Mouse (Mus musculus): Measurements from ENCODE around the gene 1700012P22Rik. TPM values are rescaled to one million over a fixed set of nuclear protein-coding genes. Genes with fewer than 3 reads are reported as not detected.

Gene 1700012P22Rik
- polyA plus RNA-seq, 1 experiment from 2014 or later, result not detected

- Histone ChIP-seq H3K9me3 (peaks cover 4% of the 10 kb centered on the region), H3K4me2 (no peak within 1 kb of the TSS), H3K4me1 (replicated peaks) (no peaks in the 10 kb centered on the region), H3K36me3 (no peaks in the 10 kb centered on the region), H3K27ac (replicated peaks) (no peak within 1 kb of the TSS), H3K4me3 (no peak within 1 kb of the TSS), H3K9ac (no peak within 1 kb of the TSS), H3K27me3 (no peaks in the 10 kb centered on the region)
- no peak for ATAC-seq (ENCODE audit: low FRiP score, low read depth)
- 80% methylated on average over 9 of the region's 9 CpGs for WGBS
Observed at GRCm38 (mm10) chr4:144408290-144408689, 30.3 kb downstream of the 1700012P22Rik start, which contains the start of gene Pramef12. Gene Pramef12 (minus strand): TSS chr4:144408464.

GRCm38 (mm10) chr4:144406261-144406660, 32.3 kb downstream of the 1700012P22Rik start:
- no peak overlapping the region for H3K27ac ChIP-seq (replicated peaks)
- no peaks in the 10 kb centered on the region for H3K27me3 ChIP-seq
- no peak overlapping the region for H3K4me2 ChIP-seq
- H3K4me3 ChIP-seq, result no peak overlapping the region
- H3K9me3 ChIP-seq, result peaks cover 4% of the 10 kb centered on the region
- ATAC-seq (ENCODE audit: low FRiP score, low read depth), result no peak
- no peaks in the 10 kb centered on the region for H3K36me3 ChIP-seq
- H3K9ac ChIP-seq, result no peak overlapping the region
- H3K4me1 ChIP-seq (replicated peaks), result no peaks in the 10 kb centered on the region
- 70% methylated on average over 3 of the region's 3 CpGs for WGBS

- H3K9ac ChIP-seq, result no peak overlapping the region
- H3K36me3 ChIP-seq, result no peaks in the 10 kb centered on the region
- no peak overlapping the region for H3K27ac ChIP-seq (replicated peaks)
- H3K4me2 ChIP-seq, result peak overlapping the region; percentile 43
- no peaks in the 10 kb centered on the region for H3K4me1 ChIP-seq (replicated peaks)
- 0 out of 2 replicates have a peak overlapping the region, but pooled peaks have one; percentile 8 for H3K4me3 ChIP-seq
- peaks cover 4% of the 10 kb centered on the region; the same call in 1 of the 2 replicates for H3K9me3 ChIP-seq
- no peak for ATAC-seq (ENCODE audit: low FRiP score, low read depth)
- 9% methylated on average over 17 of the region's 17 CpGs for WGBS
- H3K27me3 ChIP-seq, result no peaks in the 10 kb centered on the region
Observed at GRCm38 (mm10) chr4:144404456-144405086, 34.0 kb downstream of the 1700012P22Rik start.

GRCm38 (mm10) chr4:144402712-144403111, 35.9 kb downstream of the 1700012P22Rik start:
- 86% methylated on average over 4 of the region's 4 CpGs for WGBS
- Histone ChIP-seq H3K27ac (replicated peaks) (no peak overlapping the region), H3K9ac (no peak overlapping the region), H3K4me3 (no peak overlapping the region), H3K9me3 (peaks cover 4% of the 10 kb centered on the region; the same call in 1 of the 2 replicates), H3K4me2 (no peak overlapping the region), H3K27me3 (no peaks in the 10 kb centered on the region), H3K36me3 (no peaks in the 10 kb centered on the region), H3K4me1 (replicated peaks) (no peaks in the 10 kb centered on the region)
- ATAC-seq (ENCODE audit: low FRiP score, low read depth), result no peak

- Histone ChIP-seq H3K4me3 (no peak overlapping the region), H3K27me3 (no peaks in the 10 kb centered on the region), H3K36me3 (no peaks in the 10 kb centered on the region), H3K4me2 (no peak overlapping the region), H3K4me1 (replicated peaks) (no peaks in the 10 kb centered on the region), H3K9ac (no peak overlapping the region), H3K27ac (replicated peaks) (no peak overlapping the region), H3K9me3 (0 out of 2 replicates have a peak, but pooled peaks cover 10% of the 10 kb centered on the region)
- no peak for ATAC-seq (ENCODE audit: low FRiP score, low read depth)
- 49% methylated on average over 3 of the region's 3 CpGs for WGBS
Observed at GRCm38 (mm10) chr4:144396316-144396715, 42.3 kb downstream of the 1700012P22Rik start.

- Histone ChIP-seq H3K4me1 (replicated peaks) (no peaks in the 10 kb centered on the region), H3K9me3 (peaks cover 5% of the 10 kb centered on the region; the same call in 1 of the 2 replicates), H3K27ac (replicated peaks) (no peak within 1 kb of the TSS), H3K36me3 (no peaks in the 10 kb centered on the region), H3K4me2 (no peak within 1 kb of the TSS), H3K9ac (no peak within 1 kb of the TSS), H3K27me3 (no peaks in the 10 kb centered on the region), H3K4me3 (no peak within 1 kb of the TSS)
- WGBS, result 53% methylated on average over 2 of the region's 2 CpGs
- ATAC-seq (ENCODE audit: low FRiP score, low read depth), result no peak
Observed at GRCm38 (mm10) chr4:144377911-144378310, 60.7 kb downstream of the 1700012P22Rik start, which contains the start of gene Pramef20. Gene Pramef20 (minus strand): TSS chr4:144377933.

Other genes with a start within 250 kb of the 1700012P22Rik start
- gene Oog2, start 248.1 kb downstream of the 1700012P22Rik start, polyA plus RNA-seq (2015; fragmentation: Nextera tagmentation; extraction: Ambion mirVana), result not detected in 2 replicates
- not detected in 2 replicates for gene C87977, start 225.5 kb downstream of the 1700012P22Rik start, polyA plus RNA-seq (2015; fragmentation: Nextera tagmentation; extraction: Ambion mirVana)
- gene Pramel5, start 158.3 kb downstream of the 1700012P22Rik start, polyA plus RNA-seq (2015; fragmentation: Nextera tagmentation; extraction: Ambion mirVana), result not detected in 2 replicates
- gene Gm13128, start 108.5 kb downstream of the 1700012P22Rik start, polyA plus RNA-seq (2015; fragmentation: Nextera tagmentation; extraction: Ambion mirVana), result not detected in 2 replicates
- gene Gm13119, start 80.8 kb downstream of the 1700012P22Rik start, polyA plus RNA-seq (2015; fragmentation: Nextera tagmentation; extraction: Ambion mirVana), result not detected in 2 replicates
- gene Pramef20, start 60.8 kb downstream of the 1700012P22Rik start, polyA plus RNA-seq (2015; fragmentation: Nextera tagmentation; extraction: Ambion mirVana), result not detected in 2 replicates
- not detected in 2 replicates for gene Pramef12, start 30.3 kb downstream of the 1700012P22Rik start, polyA plus RNA-seq (2015; fragmentation: Nextera tagmentation; extraction: Ambion mirVana)
- not detected in 2 replicates for gene Gm9944, start 14.5 kb upstream of the 1700012P22Rik start, polyA plus RNA-seq (2015; fragmentation: Nextera tagmentation; extraction: Ambion mirVana)
- gene Aadacl3, start 25.0 kb upstream of the 1700012P22Rik start, polyA plus RNA-seq (2015; fragmentation: Nextera tagmentation; extraction: Ambion mirVana), result not detected in 2 replicates
- not detected in 2 replicates for gene 9430007A20Rik, start 81.0 kb upstream of the 1700012P22Rik start, polyA plus RNA-seq (2015; fragmentation: Nextera tagmentation; extraction: Ambion mirVana)
- not detected in 2 replicates for gene Gm13124, start 126.4 kb upstream of the 1700012P22Rik start, polyA plus RNA-seq (2015; fragmentation: Nextera tagmentation; extraction: Ambion mirVana)
- gene Aadacl4, start 174.9 kb upstream of the 1700012P22Rik start, polyA plus RNA-seq (2015; fragmentation: Nextera tagmentation; extraction: Ambion mirVana), result not detected in 2 replicates
- gene Gm436, start 247.6 kb upstream of the 1700012P22Rik start, polyA plus RNA-seq (2015; fragmentation: Nextera tagmentation; extraction: Ambion mirVana), result not detected in 2 replicates

Data from hindbrain, embryonic 15.5 days (tissue).